9 mouse cellular contexts compared by ENCODE assay signal in genomic region chr11:30186902-30187470, GRCm38 (mm10).
A peak's percentile ranks its signal among the peaks of the same experiment; 100 is the strongest.
DNase-seq lines count a peak whose midpoint lies in the region; ATAC-seq lines count a peak whose summit lies in the region.
"Had no signal": no experiment of that assay in that cellular context is flagged by ENCODE, and none has a peak within 500 bp of the region (broad histone marks: within the 10 kb centered on the region; RNA-seq: fewer than 3 reads in every experiment).

No protein-coding gene starts in this region.

- DNase-seq in gastrocnemius, postnatal 25 days = peak; percentile 38
- DNase-seq in gastrocnemius, postnatal 4 days (ENCODE audit: low spot score in 2 of 2) = no peak
- DNase-seq in ES-CJ7 (ENCODE audit: low read depth, low spot score) = peak; percentile 64
- no peak for DNase-seq in frontal cortex, postnatal 36 days (ENCODE audit: low spot score in 2 of 2)
- no peak for DNase-seq in cerebellum, adult 18-20 months
- no peak for DNase-seq in adrenal gland, postnatal 25 days
- DNase-seq: right cerebral cortex, postnatal 25 days had no signal

- ATAC-seq in hematopoietic stem cell, adult 5-6 weeks (replicated peaks in 1 of 2; ENCODE audit: insufficient read depth in 1 of 2, low FRiP score in 2 of 2, low TSS enrichment in 1 of 2, low read depth in 1 of 2, poor library complexity in 2 of 2, severe bottlenecking in 2 of 2) = peak; percentile 25 to 30; a peak in 3 of 4 replicates
- ATAC-seq in neutrophil, adult 5-6 weeks (ENCODE audit: extremely low read depth, insufficient number of reproducible peaks, low FRiP score, poor library complexity, severe bottlenecking) = peak; percentile 76

Comparison
In these comparisons a context has a peak if more than half of its experiments do, and no peak if none do; other contexts are left out.
1. DNase-seq: peak in gastrocnemius, postnatal 25 days (single experiment) and ES-CJ7 (single experiment); none in gastrocnemius, postnatal 4 days (0 of 2), frontal cortex, postnatal 36 days (0 of 2), cerebellum, adult 18-20 months (0 of 2) and adrenal gland, postnatal 25 days (single experiment).